Mouse (Mus musculus) effector memory CD4-positive, alpha-beta T cell, adult 7 months (primary cell): ENCODE results near the gene Gria4. TPM values are rescaled to one million over a fixed set of nuclear protein-coding genes. Genes with fewer than 3 reads are reported as not detected.

Experiments
- polyA plus RNA-seq: library from polyadenylated mRNA; unstranded; fragments of 100-300 nt; shearing (Covaris generic); gene quantifications from one replicate; pipeline ENCODE4 v1.2.1, GENCODE M21; 2017

Gene Gria4
- polyA plus RNA-seq: 0.12 TPM

GRCm38 (mm10) chr9:4795544-4796288 lies at the start of gene Gria4:
TSS of gene Gria4 (minus strand) at chr9:4796234.

GRCm38 (mm10) chr9:4375828-4376639 lies 420.0 kb downstream of the Gria4 start, which contains the start of gene Msantd4:
TSS of gene Msantd4 (plus strand) at chr9:4376562.

